Mouse (Mus musculus): ENCODE results near the gene Tmem263.

Tmem263 gene

GRCm38 (mm10) chr10:85102247-85103084 lies at the start of gene Tmem263, which contains the start of gene Fhl4:
Gene Tmem263 (plus strand): TSS chr10:85102627.
Gene Fhl4 (minus strand): TSS chr10:85102495.
- peak; percentile 92 for DNase-seq

- DNase-seq = no peak
Measured at GRCm38 (mm10) chr10:85054876-85055275, 47.6 kb upstream of the Tmem263 start.

- no peak for DNase-seq
Measured at GRCm38 (mm10) chr10:85071605-85072152, 30.7 kb upstream of the Tmem263 start.

- peak; percentile 24 for DNase-seq
Measured at GRCm38 (mm10) chr10:85101841-85102240, 586 bp upstream of the Tmem263 start.

DNA sequence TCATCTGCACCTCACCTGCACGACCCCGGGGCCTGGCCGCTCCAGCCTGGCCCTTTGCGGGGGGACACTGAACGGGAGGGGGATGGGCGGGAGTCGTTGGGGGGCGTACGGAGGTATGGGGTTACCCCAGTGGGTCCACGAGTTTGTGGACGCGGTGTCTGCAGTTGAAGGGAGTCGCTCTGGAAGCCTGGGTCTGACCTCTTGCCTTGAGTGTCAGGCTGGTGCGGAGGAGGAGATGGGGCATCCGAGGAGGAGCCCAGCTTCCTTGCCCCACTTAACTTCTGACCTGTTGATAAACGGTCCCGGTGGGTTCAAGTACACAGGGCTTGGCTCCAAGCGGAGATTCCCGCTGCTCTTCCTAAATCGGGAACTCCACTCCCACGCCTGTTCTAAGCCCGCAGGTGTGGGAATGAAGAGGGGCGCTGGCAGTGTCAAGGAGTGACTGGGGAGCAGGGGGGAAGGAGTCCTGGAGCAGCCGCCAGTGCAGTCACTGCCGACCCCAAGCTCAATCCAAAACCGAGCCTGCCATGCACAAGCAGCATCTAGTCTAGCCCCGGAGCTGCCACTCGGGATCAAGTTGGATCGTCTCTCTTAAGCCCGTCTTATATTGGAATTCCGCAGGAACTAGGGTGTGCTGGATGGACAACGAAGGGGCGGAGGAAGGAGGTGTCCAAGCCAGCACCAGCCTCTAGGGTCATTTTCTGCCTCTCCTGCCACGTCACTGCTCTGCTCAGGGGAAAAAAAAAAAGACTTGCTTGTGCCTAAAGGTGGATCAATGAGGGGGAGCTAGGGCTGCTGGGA lies 858 bp downstream of the Tmem263 start:
- peak; percentile 42 for DNase-seq

- no peak for DNase-seq
Measured at GRCm38 (mm10) chr10:85114409-85114808, 12.0 kb downstream of the Tmem263 start.

- no peak for DNase-seq
Measured at GRCm38 (mm10) chr10:85125184-85125583, 22.8 kb downstream of the Tmem263 start.

DNA sequence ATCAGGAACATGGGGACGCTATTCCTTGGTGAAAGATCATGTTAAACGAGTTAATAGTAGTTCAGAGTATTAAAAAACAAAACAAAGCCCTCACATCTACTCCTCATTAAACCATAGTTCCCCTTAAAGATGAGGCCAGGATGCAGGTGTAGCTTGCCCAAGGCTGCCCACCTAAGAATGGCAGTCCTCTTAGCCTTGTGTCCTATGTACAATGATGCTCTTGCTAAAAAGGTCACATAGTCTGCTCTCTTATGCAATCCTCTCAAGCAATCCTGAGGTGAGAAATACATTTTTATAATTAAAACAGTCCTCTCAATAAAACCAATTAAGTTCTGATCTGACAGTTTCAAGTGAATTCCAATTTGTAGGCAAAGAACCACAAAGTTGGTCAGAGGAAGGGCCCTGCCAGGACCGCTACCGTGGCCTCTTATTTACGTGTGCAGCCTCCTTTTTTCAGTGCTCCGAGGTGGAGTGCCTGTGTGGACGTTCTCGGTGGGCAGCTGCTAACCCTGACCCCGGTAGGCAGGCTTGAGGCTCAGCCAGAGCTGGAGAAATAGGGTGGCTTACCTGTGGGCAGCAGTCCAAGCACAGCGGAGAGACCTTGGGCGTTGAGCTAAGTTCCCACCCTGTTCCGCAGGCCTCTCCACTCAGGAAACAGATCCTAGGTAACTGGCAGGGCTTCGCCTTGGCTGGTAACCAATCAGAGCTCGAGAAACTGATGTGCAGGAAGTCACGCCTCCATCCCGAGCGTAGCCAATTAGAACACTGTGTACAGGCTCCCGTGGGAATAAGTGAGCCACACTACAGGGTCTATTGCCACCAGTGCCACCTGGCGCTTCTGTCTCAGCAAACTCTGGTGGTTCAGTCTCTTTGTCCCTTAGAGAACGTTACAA lies 25.2 kb downstream of the Tmem263 start, which contains the start of gene Mterf2:
Gene Mterf2 (minus strand): TSS at position 633 of the 893 bp plus-strand sequence.
- peak; percentile 96 for DNase-seq

- DNase-seq = peak; percentile 46
Measured at GRCm38 (mm10) chr10:85128453-85128852, 26.0 kb downstream of the Tmem263 start.

GRCm38 (mm10) chr10:85136573-85136972 lies 34.1 kb downstream of the Tmem263 start:
- DNase-seq = no peak

GRCm38 (mm10) chr10:85141465-85141864 lies 39.0 kb downstream of the Tmem263 start:
- DNase-seq = no peak

GRCm38 (mm10) chr10:85146282-85146681 lies 43.9 kb downstream of the Tmem263 start:
- DNase-seq = no peak

DNA sequence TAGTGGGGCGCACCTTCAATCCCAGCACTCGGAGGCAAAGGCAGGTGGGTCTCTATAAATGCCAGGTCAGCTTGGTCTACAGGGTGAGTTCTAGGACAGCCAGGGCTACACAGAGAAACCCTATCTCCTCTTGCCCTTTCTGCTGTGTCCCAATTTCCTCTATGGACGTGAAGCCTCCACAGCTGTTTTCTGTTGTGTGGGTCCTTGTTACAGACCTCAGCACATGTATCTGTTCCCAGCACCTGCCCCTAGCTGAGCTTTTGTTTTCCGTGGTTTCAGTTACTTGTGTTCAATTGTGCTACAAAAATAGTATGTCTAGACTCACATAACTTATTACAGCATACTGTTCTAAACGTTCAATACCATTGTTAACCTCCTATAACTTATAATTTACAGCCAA lies 46.8 kb downstream of the Tmem263 start:
- DNase-seq = no peak

GRCm38 (mm10) chr10:85154195-85154594 lies 51.8 kb downstream of the Tmem263 start:
- peak; percentile 63 for DNase-seq

- no peak for DNase-seq
Measured at GRCm38 (mm10) chr10:85157451-85157850, 55.0 kb downstream of the Tmem263 start.

GRCm38 (mm10) chr10:85159989-85160619 lies 57.7 kb downstream of the Tmem263 start:
- no peak for DNase-seq

DNA sequence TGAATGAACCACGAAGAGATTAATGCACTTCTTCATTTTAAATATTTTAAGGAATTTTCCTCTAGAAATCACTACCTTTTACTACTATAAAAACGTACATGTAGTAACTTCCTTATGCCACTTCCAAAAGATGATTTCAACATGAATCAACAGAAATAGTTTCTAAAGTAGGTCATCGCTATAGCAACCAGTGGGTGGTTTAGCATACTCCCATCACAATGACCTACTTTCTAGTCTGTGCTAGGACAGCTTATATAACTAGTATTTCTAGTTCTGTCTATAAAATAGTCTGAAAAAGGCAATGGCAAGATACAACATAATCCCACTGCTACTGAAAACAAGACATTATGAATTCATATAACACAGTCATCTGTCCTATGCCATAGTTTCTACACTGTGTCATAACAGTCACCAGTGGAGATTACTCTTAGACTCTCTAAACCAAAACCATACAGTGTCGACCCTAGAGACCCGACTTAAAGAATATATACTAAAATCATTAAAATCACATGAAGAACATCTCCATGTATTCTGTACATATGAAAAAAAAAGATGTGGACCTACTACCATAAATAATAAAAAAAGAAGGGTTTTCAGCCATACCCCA lies 59.4 kb downstream of the Tmem263 start:
- peak; percentile 20 for DNase-seq

GRCm38 (mm10) chr10:85164791-85165190 lies 62.4 kb downstream of the Tmem263 start:
- no peak for DNase-seq

GRCm38 (mm10) chr10:85165306-85165705 lies 62.9 kb downstream of the Tmem263 start:
- no peak for DNase-seq
